Mouse (Mus musculus): ENCODE results near the gene Pfpl.

Gene Pfpl

GRCm38 (mm10) chr19:12464674-12465073 is 37.0 kb downstream of the Pfpl start:
- no peak for DNase-seq (ENCODE audit: low spot score)

GRCm38 (mm10) chr19:12465530-12466144 is 37.9 kb downstream of the Pfpl start:
- DNase-seq (ENCODE audit: low spot score): no peak

- DNase-seq (ENCODE audit: low spot score): peak; percentile 73
Observed at GRCm38 (mm10) chr19:12466204-12466603, 38.5 kb downstream of the Pfpl start.

GRCm38 (mm10) chr19:12467436-12467835 is 39.7 kb downstream of the Pfpl start:
- DNase-seq (ENCODE audit: low spot score): peak; percentile 73

GRCm38 (mm10) chr19:12471866-12472265 is 44.2 kb downstream of the Pfpl start:
- peak; percentile 43 for DNase-seq (ENCODE audit: low spot score)

- peak; percentile 36 for DNase-seq (ENCODE audit: low spot score)
Observed at GRCm38 (mm10) chr19:12472381-12472976, 44.8 kb downstream of the Pfpl start.

- DNase-seq (ENCODE audit: low spot score): peak; percentile 25
Observed at GRCm38 (mm10) chr19:12473201-12473641, 45.5 kb downstream of the Pfpl start.

- peak; percentile 29 for DNase-seq (ENCODE audit: low spot score)
Observed at GRCm38 (mm10) chr19:12473951-12474350, 46.2 kb downstream of the Pfpl start.

GRCm38 (mm10) chr19:12475380-12476250 is 47.9 kb downstream of the Pfpl start:
- DNase-seq (ENCODE audit: low spot score): peak; percentile 95

GRCm38 (mm10) chr19:12476721-12477270 is 49.1 kb downstream of the Pfpl start:
- no peak for DNase-seq (ENCODE audit: low spot score)

- DNase-seq (ENCODE audit: low spot score): no peak
Observed at GRCm38 (mm10) chr19:12478369-12478768, 50.7 kb downstream of the Pfpl start.
